Mouse (Mus musculus) limb, embryonic 12.5 days (tissue): ENCODE results near the gene Plekho2. TPM values are rescaled to one million over a fixed set of nuclear protein-coding genes. Genes with fewer than 3 reads are reported as not detected.

Source experiments
- ATAC-seq: fragments of 200-750 bp; cut with Nextera tagmentation; 2 replicates; pipeline ENCODE4 v1.8.0; 2017; ENCODE audit warnings: low read depth, moderate TSS enrichment; ENCODE audit not compliant: insufficient number of reproducible peaks, insufficient read depth, low FRiP score, low TSS enrichment
- H3K27ac ChIP-seq: fragments of 300-500 bp; sonication (generic); 2 replicates; pipeline ENCODE4 v1.5.1; 2016; ENCODE audit warnings: mild to moderate bottlenecking, moderate library complexity
- H3K27me3 ChIP-seq: fragments of 300-500 bp; sonication (generic); 2 replicates; pipeline ENCODE4 v1.6.1; 2016; ENCODE audit warnings: mild to moderate bottlenecking, moderate library complexity
- H3K36me3 ChIP-seq: fragments of 300-500 bp; sonication (generic); 2 replicates; pipeline ENCODE4 v1.6.1; 2016; ENCODE audit warnings: mild to moderate bottlenecking, moderate library complexity
- H3K4me1 ChIP-seq: fragments of 300-500 bp; sonication (generic); replicated peaks from 2 replicates; pipeline ENCODE4 v1.6.1; 2016
- H3K4me2 ChIP-seq: fragments of 300-500 bp; sonication (generic); 2 replicates; pipeline ENCODE4 v1.6.1; 2016; ENCODE audit warnings: mild to moderate bottlenecking, moderate library complexity
- H3K4me3 ChIP-seq: fragments of 300-500 bp; sonication (generic); replicated peaks from 2 replicates; pipeline ENCODE4 v1.5.1; 2016; ENCODE audit warnings: mild to moderate bottlenecking
- H3K9ac ChIP-seq: fragments of 300-500 bp; sonication (generic); replicated peaks from 2 replicates; pipeline ENCODE4 v1.6.1; 2016; ENCODE audit warnings: mild to moderate bottlenecking, moderate library complexity
- H3K9me3 ChIP-seq: fragments of 300-500 bp; sonication (generic); 2 replicates; pipeline ENCODE4 v1.6.1; 2016; ENCODE audit warnings: mild to moderate bottlenecking, moderate library complexity
- WGBS: fragments of 180-500 bp; shearing (Covaris S2); methylation state at CpG from one replicate; pipeline ENCODE4 v1.1.7; 2016; 5-methylcytosine and 5-hydroxymethylcytosine counted together
- polyA plus RNA-seq: library from polyadenylated mRNA; unstranded; fragments of >200 nt; fragmentation: Nextera tagmentation; extraction: Ambion mirVana; gene quantifications from 2 replicates; pipeline ENCODE4 v1.2.1, GENCODE M21; 2016

Plekho2 gene
- polyA plus RNA-seq, 1 experiment from 2014 or later, result 12.2 TPM

- Histone ChIP-seq H3K9me3 (no peaks in the 10 kb centered on the region), H3K27ac (no peak overlapping the region)
These were observed 11.1 kb downstream of the Plekho2 start for GRCm38 (mm10) chr9:65568787-65569186.

GRCm38 (mm10) chr9:65564698-65565097, 15.1 kb downstream of the Plekho2 start:
- H3K4me2 ChIP-seq, result no peak overlapping the region
- no peaks in the 10 kb centered on the region for H3K9me3 ChIP-seq
- 92% methylated on average over 2 of the region's 2 CpGs for WGBS
- H3K27ac ChIP-seq, result no peak overlapping the region
- no peak for ATAC-seq
- H3K4me1 ChIP-seq, result peaks cover 11% of the 10 kb centered on the region
- H3K36me3 ChIP-seq, result peaks cover 75% of the 10 kb centered on the region
- no peaks in the 10 kb centered on the region for H3K27me3 ChIP-seq
- H3K9ac ChIP-seq, result no peak overlapping the region
- H3K4me3 ChIP-seq, result no peak overlapping the region

More at GRCm38 (mm10) chr9:65568787-65569186, 11.1 kb downstream of the Plekho2 start:
- Histone ChIP-seq H3K4me1 (0 out of 2 replicates have a peak, but pooled peaks cover 2% of the 10 kb centered on the region), H3K27me3 (no peaks in the 10 kb centered on the region), H3K4me3 (no peak overlapping the region), H3K36me3 (peaks cover 59% of the 10 kb centered on the region), H3K4me2 (no peak overlapping the region), H3K9ac (no peak overlapping the region)
- WGBS, result 86% methylated on average over 6 of the region's 6 CpGs
- no peak for ATAC-seq

GRCm38 (mm10) chr9:65563073-65563472, 16.8 kb downstream of the Plekho2 start:
- Histone ChIP-seq H3K9ac (no peak overlapping the region), H3K4me3 (no peak overlapping the region), H3K4me2 (no peak overlapping the region), H3K9me3 (no peaks in the 10 kb centered on the region), H3K27me3 (no peaks in the 10 kb centered on the region), H3K4me1 (peaks cover 23% of the 10 kb centered on the region), H3K27ac (no peak overlapping the region), H3K36me3 (peaks cover 72% of the 10 kb centered on the region)
- no peak for ATAC-seq
- WGBS, result 89% methylated on average over 5 of the region's 5 CpGs

- no peaks in the 10 kb centered on the region for H3K27me3 ChIP-seq
- H3K9ac ChIP-seq, result peak overlapping the region; percentile 18; the same call in 1 of the 2 replicates
- H3K4me1 ChIP-seq, result peaks cover 26% of the 10 kb centered on the region
- ATAC-seq, result no peak
- 25% methylated on average over 4 of the region's 4 CpGs for WGBS
- H3K36me3 ChIP-seq, result peaks cover 74% of the 10 kb centered on the region
- no peak overlapping the region for H3K4me3 ChIP-seq
- H3K27ac ChIP-seq, result 0 out of 2 replicates have a peak overlapping the region, but pooled peaks have one; percentile 29
- no peak overlapping the region for H3K4me2 ChIP-seq
- H3K9me3 ChIP-seq, result no peaks in the 10 kb centered on the region
These were observed 17.7 kb downstream of the Plekho2 start for GRCm38 (mm10) chr9:65562081-65562506.

- ATAC-seq, result no peak
- Histone ChIP-seq H3K4me2 (no peak overlapping the region), H3K27me3 (no peaks in the 10 kb centered on the region), H3K36me3 (peaks cover 79% of the 10 kb centered on the region), H3K9me3 (no peaks in the 10 kb centered on the region), H3K4me3 (no peak overlapping the region), H3K9ac (no peak overlapping the region), H3K27ac (no peak overlapping the region), H3K4me1 (peaks cover 26% of the 10 kb centered on the region)
- 88% methylated on average over 4 of the region's 4 CpGs for WGBS
These were observed 18.8 kb downstream of the Plekho2 start for GRCm38 (mm10) chr9:65561016-65561415.

- Histone ChIP-seq H3K4me2 (no peak overlapping the region), H3K9ac (no peak overlapping the region), H3K36me3 (peaks cover 73% of the 10 kb centered on the region), H3K27ac (no peak overlapping the region), H3K4me1 (peaks cover 36% of the 10 kb centered on the region), H3K4me3 (no peak overlapping the region), H3K27me3 (no peaks in the 10 kb centered on the region), H3K9me3 (no peaks in the 10 kb centered on the region)
- 49% methylated on average over 6 of the region's 6 CpGs for WGBS
- ATAC-seq, result peak; percentile 41; the same call in 1 of the 2 replicates
These were observed 21.0 kb downstream of the Plekho2 start for GRCm38 (mm10) chr9:65558806-65559205.

- Histone ChIP-seq H3K9ac (no peak overlapping the region), H3K36me3 (peaks cover 63% of the 10 kb centered on the region), H3K27ac (no peak overlapping the region), H3K4me2 (no peak overlapping the region), H3K4me1 (peaks cover 31% of the 10 kb centered on the region), H3K4me3 (no peak overlapping the region), H3K27me3 (no peaks in the 10 kb centered on the region), H3K9me3 (no peaks in the 10 kb centered on the region)
- ATAC-seq, result no peak
- WGBS, result 95% methylated on average over 5 of the region's 5 CpGs
These were observed 22.9 kb downstream of the Plekho2 start for GRCm38 (mm10) chr9:65556979-65557378.

GRCm38 (mm10) chr9:65556349-65556748, 23.5 kb downstream of the Plekho2 start:
- no peak for ATAC-seq

GRCm38 (mm10) chr9:65555621-65556020, 24.2 kb downstream of the Plekho2 start:
- Histone ChIP-seq H3K4me3 (no peak overlapping the region), H3K36me3 (peaks cover 52% of the 10 kb centered on the region), H3K4me2 (no peak overlapping the region), H3K27ac (peak overlapping the region; percentile 50; the same call in 1 of the 2 replicates), H3K9me3 (no peaks in the 10 kb centered on the region), H3K27me3 (no peaks in the 10 kb centered on the region), H3K4me1 (peaks cover 33% of the 10 kb centered on the region), H3K9ac (no peak overlapping the region)
- ATAC-seq, result no peak
- 90% methylated on average over 4 of the region's 4 CpGs for WGBS

More at GRCm38 (mm10) chr9:65556349-65556748, 23.5 kb downstream of the Plekho2 start:
- H3K27ac ChIP-seq, result no peak overlapping the region
- 94% methylated on average over 8 of the region's 8 CpGs for WGBS
- no peak overlapping the region for H3K4me2 ChIP-seq
- H3K36me3 ChIP-seq, result peaks cover 56% of the 10 kb centered on the region
- no peaks in the 10 kb centered on the region for H3K9me3 ChIP-seq
- H3K9ac ChIP-seq, result no peak overlapping the region
- no peak overlapping the region for H3K4me3 ChIP-seq
- H3K27me3 ChIP-seq, result no peaks in the 10 kb centered on the region
- peaks cover 25% of the 10 kb centered on the region for H3K4me1 ChIP-seq

- H3K4me2 ChIP-seq, result no peak overlapping the region
- no peaks in the 10 kb centered on the region for H3K27me3 ChIP-seq
- ATAC-seq, result no peak
- no peak overlapping the region for H3K4me3 ChIP-seq
- H3K36me3 ChIP-seq, result peaks cover 47% of the 10 kb centered on the region
- H3K9me3 ChIP-seq, result no peaks in the 10 kb centered on the region
- peaks cover 37% of the 10 kb centered on the region for H3K4me1 ChIP-seq
- WGBS, result 11% methylated on average over 5 of the region's 5 CpGs
- no peak overlapping the region for H3K9ac ChIP-seq
- peak overlapping the region; percentile 50; the same call in 1 of the 2 replicates for H3K27ac ChIP-seq
These were observed 24.8 kb downstream of the Plekho2 start for GRCm38 (mm10) chr9:65555001-65555405.

GRCm38 (mm10) chr9:65552711-65553110, 27.1 kb downstream of the Plekho2 start:
- no peak overlapping the region for H3K4me2 ChIP-seq
- no peak overlapping the region for H3K4me3 ChIP-seq
- H3K27me3 ChIP-seq, result no peaks in the 10 kb centered on the region
- H3K9ac ChIP-seq, result no peak overlapping the region
- H3K4me1 ChIP-seq, result peaks cover 31% of the 10 kb centered on the region
- H3K36me3 ChIP-seq, result peaks cover 33% of the 10 kb centered on the region
- no peak for ATAC-seq
- WGBS, result 94% methylated on average over 2 of the region's 2 CpGs
- H3K27ac ChIP-seq, result no peak overlapping the region
- H3K9me3 ChIP-seq, result no peaks in the 10 kb centered on the region

GRCm38 (mm10) chr9:65552141-65552540, 27.7 kb downstream of the Plekho2 start:
- Histone ChIP-seq H3K27ac (no peak overlapping the region), H3K27me3 (no peaks in the 10 kb centered on the region), H3K9ac (no peak overlapping the region), H3K4me3 (no peak overlapping the region), H3K4me1 (peaks cover 31% of the 10 kb centered on the region), H3K36me3 (peaks cover 28% of the 10 kb centered on the region), H3K4me2 (no peak overlapping the region), H3K9me3 (no peaks in the 10 kb centered on the region)
- 91% methylated on average over 5 of the region's 5 CpGs for WGBS
- no peak for ATAC-seq
